Mouse (Mus musculus): ENCODE data around the gene Cacna2d2. TPM values are rescaled to one million over a fixed set of nuclear protein-coding genes. Genes with fewer than 3 reads are reported as not detected.

Cacna2d2 gene
- polyA plus RNA-seq, 1 experiment from 2014 or later, result not detected

- H3K9me3 ChIP-seq (ENCODE audit: low read depth, low read length), result no peaks in the 10 kb centered on the region
- DNase-seq (no peak), ATAC-seq (ENCODE audit: insufficient read depth) (no peak)
- TF ChIP-seq CTCF (IDR thresholded peaks at IDR 0.05; ENCODE audit: low read depth), result no peak
- no peaks in the 10 kb centered on the region for H3K36me3 ChIP-seq (ENCODE audit: insufficient read depth)
- H3K4me2 ChIP-seq, result no peak overlapping the region
- H3K27me3 ChIP-seq (ENCODE audit: insufficient read depth, low read length), result no peaks in the 10 kb centered on the region
- no peak overlapping the region for H3K4me3 ChIP-seq (ENCODE audit: low read depth, low read length)
- no peak overlapping the region for H3K27ac ChIP-seq (ENCODE audit: low read depth)
- H3K9ac ChIP-seq, result no peak overlapping the region
- WGBS, result 55% methylated on average over 6 of the region's 6 CpGs
- H3K4me1 ChIP-seq (ENCODE audit: insufficient read depth), result no peaks in the 10 kb centered on the region
Measured at GRCm38 (mm10) chr9:107490625-107491024, 91.2 kb downstream of the Cacna2d2 start.

GRCm38 (mm10) chr9:107493511-107493910 is 94.1 kb downstream of the Cacna2d2 start:
- Histone ChIP-seq H3K4me1 (ENCODE audit: insufficient read depth) (no peaks in the 10 kb centered on the region), H3K4me3 (ENCODE audit: low read depth, low read length) (no peak overlapping the region), H3K9me3 (ENCODE audit: low read depth, low read length) (no peaks in the 10 kb centered on the region), H3K27ac (ENCODE audit: low read depth) (no peak overlapping the region), H3K9ac (no peak overlapping the region), H3K27me3 (ENCODE audit: insufficient read depth, low read length) (no peaks in the 10 kb centered on the region), H3K36me3 (ENCODE audit: insufficient read depth) (no peaks in the 10 kb centered on the region), H3K4me2 (no peak overlapping the region)
- DNase-seq (no peak), ATAC-seq (ENCODE audit: insufficient read depth) (no peak)
- WGBS, result 33% methylated on average over 1 of the region's 1 CpGs
- no peak for TF ChIP-seq CTCF (IDR thresholded peaks at IDR 0.05; ENCODE audit: low read depth)

- ATAC-seq (ENCODE audit: insufficient read depth), result no peak
- 77% methylated on average over 12 of the region's 12 CpGs for WGBS
Measured at GRCm38 (mm10) chr9:107494238-107494637, 94.8 kb downstream of the Cacna2d2 start.

GRCm38 (mm10) chr9:107496359-107496758 is 96.9 kb downstream of the Cacna2d2 start:
- no peak overlapping the region for H3K27ac ChIP-seq (ENCODE audit: low read depth)
- 73% methylated on average over 3 of the region's 3 CpGs for WGBS
- H3K4me1 ChIP-seq (ENCODE audit: insufficient read depth), result no peaks in the 10 kb centered on the region
- no peaks in the 10 kb centered on the region for H3K36me3 ChIP-seq (ENCODE audit: insufficient read depth)
- no peak for DNase-seq
- H3K27me3 ChIP-seq (ENCODE audit: insufficient read depth, low read length), result no peaks in the 10 kb centered on the region
- no peak overlapping the region for H3K4me3 ChIP-seq (ENCODE audit: low read depth, low read length)
- no peak overlapping the region for H3K9ac ChIP-seq
- no peak for ATAC-seq (ENCODE audit: insufficient read depth)
- no peak for TF ChIP-seq CTCF (IDR thresholded peaks at IDR 0.05; ENCODE audit: low read depth)
- no peak overlapping the region for H3K4me2 ChIP-seq
- no peaks in the 10 kb centered on the region for H3K9me3 ChIP-seq (ENCODE audit: low read depth, low read length)

More at GRCm38 (mm10) chr9:107494238-107494637, 94.8 kb downstream of the Cacna2d2 start:
- no peak overlapping the region for H3K4me2 ChIP-seq
- H3K27me3 ChIP-seq (ENCODE audit: insufficient read depth, low read length), result no peaks in the 10 kb centered on the region
- H3K4me3 ChIP-seq (ENCODE audit: low read depth, low read length), result no peak overlapping the region
- H3K4me1 ChIP-seq (ENCODE audit: insufficient read depth), result no peaks in the 10 kb centered on the region
- no peak for TF ChIP-seq CTCF (IDR thresholded peaks at IDR 0.05; ENCODE audit: low read depth)
- H3K9ac ChIP-seq, result no peak overlapping the region
- H3K9me3 ChIP-seq (ENCODE audit: low read depth, low read length), result no peaks in the 10 kb centered on the region
- no peaks in the 10 kb centered on the region for H3K36me3 ChIP-seq (ENCODE audit: insufficient read depth)
- no peak overlapping the region for H3K27ac ChIP-seq (ENCODE audit: low read depth)
- DNase-seq, result no peak

- Histone ChIP-seq H3K9me3 (ENCODE audit: low read depth, low read length) (no peaks in the 10 kb centered on the region), H3K36me3 (ENCODE audit: insufficient read depth) (no peaks in the 10 kb centered on the region), H3K9ac (no peak overlapping the region), H3K4me2 (no peak overlapping the region), H3K27ac (ENCODE audit: low read depth) (no peak overlapping the region), H3K27me3 (ENCODE audit: insufficient read depth, low read length) (no peaks in the 10 kb centered on the region; the same call in 1 of the 2 replicates), H3K4me3 (ENCODE audit: low read depth, low read length) (no peak overlapping the region), H3K4me1 (ENCODE audit: insufficient read depth) (0 out of 2 replicates have a peak, but pooled peaks cover 3% of the 10 kb centered on the region)
- TF ChIP-seq CTCF (IDR thresholded peaks at IDR 0.05; ENCODE audit: low read depth), result no peak
- 75% methylated on average over 3 of the region's 3 CpGs for WGBS
- ATAC-seq (ENCODE audit: insufficient read depth), result no peak
- DNase-seq, result no peak
Measured at GRCm38 (mm10) chr9:107500708-107501286, 101.4 kb downstream of the Cacna2d2 start.

- no peaks in the 10 kb centered on the region; the same call in 1 of the 2 replicates for H3K27me3 ChIP-seq (ENCODE audit: insufficient read depth, low read length)
- no peak overlapping the region for H3K9ac ChIP-seq
- H3K27ac ChIP-seq (ENCODE audit: low read depth), result no peak overlapping the region
- 81% methylated on average over 12 of the region's 12 CpGs for WGBS
- no peak for TF ChIP-seq CTCF (IDR thresholded peaks at IDR 0.05; ENCODE audit: low read depth)
- no peaks in the 10 kb centered on the region for H3K36me3 ChIP-seq (ENCODE audit: insufficient read depth)
- DNase-seq (no peak), ATAC-seq (ENCODE audit: insufficient read depth) (no peak)
- no peaks in the 10 kb centered on the region for H3K9me3 ChIP-seq (ENCODE audit: low read depth, low read length)
- H3K4me2 ChIP-seq, result no peak overlapping the region
- 0 out of 2 replicates have a peak, but pooled peaks cover 3% of the 10 kb centered on the region for H3K4me1 ChIP-seq (ENCODE audit: insufficient read depth)
- no peak overlapping the region for H3K4me3 ChIP-seq (ENCODE audit: low read depth, low read length)
Measured at GRCm38 (mm10) chr9:107502131-107502846, 102.9 kb downstream of the Cacna2d2 start.
